ENCODE assay signal across 19 mouse cellular contexts in the genomic region with DNA sequence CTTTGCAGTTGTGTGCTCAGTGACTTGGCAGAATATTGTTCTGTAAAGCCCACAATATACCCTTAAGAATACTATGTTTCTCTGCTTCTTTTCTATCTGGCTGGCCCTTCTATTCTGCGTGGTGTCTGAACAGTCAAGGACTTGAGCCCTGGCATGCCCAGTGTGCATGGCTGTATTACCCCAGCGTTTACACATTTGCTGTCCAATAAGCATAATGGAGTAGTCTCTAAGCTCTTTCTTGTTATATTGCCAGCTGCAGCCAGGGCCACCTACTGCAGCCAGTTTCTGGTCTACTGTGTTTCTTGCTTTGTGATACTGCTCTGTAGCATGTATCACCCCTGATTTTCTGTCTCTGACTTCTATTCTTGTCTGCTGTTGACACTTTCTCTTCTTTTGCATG.
A peak's percentile ranks its signal among the peaks of the same experiment; 100 is the strongest.
DNase-seq lines count a peak whose midpoint lies in the region; ATAC-seq and TF ChIP-seq lines count a peak whose summit lies in the region.
"Had no signal": no experiment of that assay in that cellular context is flagged by ENCODE, and none has a peak within 500 bp of the region (broad histone marks: within the 10 kb centered on the region; RNA-seq: fewer than 3 reads in every experiment).

No protein-coding gene starts in this region.

- H3K4me2 ChIP-seq in hindbrain, postnatal 0 days (ENCODE audit: low read depth, low read length), result no peak overlapping the region
- H3K4me2 ChIP-seq: heart, embryonic 15.5 days; hindbrain, embryonic 14.5 days; limb, embryonic 12.5 days; lung, embryonic 15.5 days; neural tube, embryonic 12.5 days had no signal

- H3K36me3 ChIP-seq in hindbrain, postnatal 0 days (ENCODE audit: insufficient read depth, low read length), result no peaks in the 10 kb centered on the region
- H3K36me3 ChIP-seq in hindbrain, embryonic 10.5 days, result no peaks in the 10 kb centered on the region
- H3K36me3 ChIP-seq: forebrain, embryonic 10.5 days; heart, embryonic 15.5 days; limb, embryonic 12.5 days; lung, embryonic 15.5 days; neural tube, embryonic 12.5 days had no signal

- peak; percentile 66 for ATAC-seq in hindbrain, postnatal 0 days
- peak; percentile 47; the same call in 1 of the 2 replicates for ATAC-seq in common myeloid progenitor, adult 5-6 weeks (replicated peaks; ENCODE audit: low read depth, poor library complexity, severe bottlenecking)
- ATAC-seq: intestine, embryonic 16.5 days had no signal

- DNase-seq in cerebellum, postnatal 14 days, result peak; percentile 27 to 35
- no peak for DNase-seq in cerebellum, postnatal 36 days
- DNase-seq in hindbrain, postnatal 0 days (ENCODE audit: low spot score), result peak; percentile 45
- no peak for DNase-seq in hindbrain, embryonic 10.5 days (ENCODE audit: low spot score)
- DNase-seq in frontal cortex, postnatal 14 days (ENCODE audit: low spot score in 2 of 2), result no peak
- DNase-seq: gastrocnemius, postnatal 10 days; heart, adult 2 months; lung, postnatal 4 days; right cerebral cortex, postnatal 4 days had no signal

- no peaks in the 10 kb centered on the region for H3K9me3 ChIP-seq in hindbrain, postnatal 0 days (ENCODE audit: low read length)
- H3K9me3 ChIP-seq in hindbrain, embryonic 10.5 days, result no peaks in the 10 kb centered on the region
- H3K9me3 ChIP-seq: forebrain, embryonic 10.5 days; heart, embryonic 15.5 days; limb, embryonic 12.5 days; lung, embryonic 15.5 days; neural tube, embryonic 12.5 days had no signal

- no peak for TF ChIP-seq CTCF in hindbrain, postnatal 0 days (IDR thresholded peaks at IDR 0.05; ENCODE audit: low read depth)

- peaks cover 13% of the 10 kb centered on the region; the same call in 1 of the 2 replicates for H3K4me1 ChIP-seq in hindbrain, postnatal 0 days (ENCODE audit: insufficient read depth, low read length)
- no peaks in the 10 kb centered on the region for H3K4me1 ChIP-seq in hindbrain, embryonic 10.5 days (replicated peaks)
- H3K4me1 ChIP-seq in brown adipose tissue, adult 24 weeks (ENCODE audit: control insufficient read depth, insufficient read depth, insufficient read length, low read length), result peaks cover 32% of the 10 kb centered on the region
- H3K4me1 ChIP-seq: forebrain, embryonic 10.5 days; heart, embryonic 15.5 days; neural tube, embryonic 12.5 days had no signal

- H3K27ac ChIP-seq in hindbrain, postnatal 0 days, result peak overlapping the region; percentile 32; the same call in 1 of the 2 replicates
- no peak overlapping the region for H3K27ac ChIP-seq in hindbrain, embryonic 10.5 days
- H3K27ac ChIP-seq in brown adipose tissue, adult 24 weeks (replicated peaks; ENCODE audit: low read depth, low read length), result peak overlapping the region; percentile 7
- H3K27ac ChIP-seq: forebrain, embryonic 10.5 days; heart, adult 2 months; heart, embryonic 15.5 days; hindbrain, embryonic 14.5 days; limb, embryonic 12.5 days; liver, embryonic 14.5 days; lung, embryonic 15.5 days; neural tube, embryonic 12.5 days had no signal

- no peak overlapping the region for H3K4me3 ChIP-seq in hindbrain, postnatal 0 days (ENCODE audit: low read length)
- H3K4me3 ChIP-seq in hindbrain, embryonic 10.5 days, result no peak overlapping the region
- H3K4me3 ChIP-seq in brown adipose tissue, adult 24 weeks (ENCODE audit: insufficient read depth, low read depth, low read length), result no peak overlapping the region
- H3K4me3 ChIP-seq: forebrain, embryonic 10.5 days; heart, adult 2 months; heart, embryonic 15.5 days; limb, embryonic 12.5 days; lung, embryonic 15.5 days; neural tube, embryonic 12.5 days had no signal

- 49% methylated on average over 2 of the region's 2 CpGs for WGBS in hindbrain, postnatal 0 days
- 94% methylated on average over 2 of the region's 2 CpGs for WGBS in hindbrain, embryonic 10.5 days

- no peak overlapping the region for H3K9ac ChIP-seq in hindbrain, postnatal 0 days (replicated peaks; ENCODE audit: low read length)
- H3K9ac ChIP-seq: heart, embryonic 15.5 days; hindbrain, embryonic 14.5 days; limb, embryonic 12.5 days; liver, embryonic 14.5 days; lung, embryonic 15.5 days; neural tube, embryonic 12.5 days had no signal

- no peaks in the 10 kb centered on the region for H3K27me3 ChIP-seq in hindbrain, postnatal 0 days (ENCODE audit: insufficient read depth, low read length)
- H3K27me3 ChIP-seq in hindbrain, embryonic 10.5 days (ENCODE audit: insufficient read depth, poor library complexity, severe bottlenecking), result no peaks in the 10 kb centered on the region
- H3K27me3 ChIP-seq: heart, embryonic 15.5 days; limb, embryonic 12.5 days; lung, embryonic 15.5 days; neural tube, embryonic 12.5 days had no signal

Comparison
In these comparisons a context has a peak if more than half of its experiments do, and no peak if none do; other contexts are left out.
1. DNase-seq: peak in cerebellum, postnatal 14 days (2 of 2) and hindbrain, postnatal 0 days (single experiment); none in cerebellum, postnatal 36 days (0 of 2), hindbrain, embryonic 10.5 days (single experiment) and frontal cortex, postnatal 14 days (0 of 2).